Mouse (Mus musculus): ENCODE measurements around the gene Junb. TPM values are rescaled to one million over a fixed set of nuclear protein-coding genes. Genes with fewer than 3 reads are reported as not detected.

Gene Junb
- polyA plus RNA-seq, 1 experiment from 2014 or later = 10.1 TPM

DNA sequence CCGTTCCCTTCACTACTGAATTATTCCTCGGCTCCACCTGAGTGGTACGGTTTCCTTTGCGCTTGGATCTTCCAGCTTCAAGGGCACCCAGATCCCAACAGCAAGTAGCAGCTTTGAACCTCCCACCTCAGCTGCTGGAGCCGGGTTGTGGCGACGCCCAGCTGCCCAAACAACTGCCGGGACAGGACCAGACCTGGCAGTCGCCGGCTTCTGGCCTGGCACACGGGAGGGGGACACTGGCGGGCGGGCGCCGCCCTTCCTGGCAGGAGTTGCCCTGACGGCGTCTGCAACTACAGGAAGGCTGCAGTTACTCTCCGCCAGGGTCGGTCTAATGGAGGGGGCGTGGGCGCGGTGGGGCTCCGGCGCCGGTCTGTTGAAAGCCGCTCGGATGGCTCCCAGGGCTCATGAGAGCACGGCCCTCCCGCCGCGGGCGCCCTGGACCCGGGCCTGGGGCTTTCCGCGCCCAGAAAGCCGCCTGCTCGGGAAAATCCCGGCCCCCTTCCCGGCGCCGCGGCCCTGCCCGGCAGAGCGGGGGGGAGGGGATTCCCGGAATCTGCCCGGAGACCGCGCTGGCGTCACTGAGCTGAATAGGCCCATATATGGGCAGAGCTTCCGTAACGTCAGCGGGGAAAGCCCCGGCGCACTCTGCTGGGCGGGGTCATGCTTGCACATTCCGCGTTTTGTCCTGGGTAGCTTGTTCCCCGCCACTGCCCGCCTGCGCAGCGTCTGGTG is 2.3 kb downstream of the Junb start:
- peaks cover 40% of the 10 kb centered on the region for H3K36me3 ChIP-seq (ENCODE audit: control insufficient read depth, insufficient read depth, low read length)
- no peaks in the 10 kb centered on the region for H3K27me3 ChIP-seq (ENCODE audit: control insufficient read depth, insufficient read depth, low read length)
- peak overlapping the region; percentile 96 for H3K4me2 ChIP-seq (ENCODE audit: low read length)
- H3K4me3 ChIP-seq (ENCODE audit: control insufficient read depth in 1 of 2, insufficient read depth in 1 of 2, low read depth in 1 of 2, low read length in 2 of 2) = peak overlapping the region; percentile 62 to 66
- H3K27ac ChIP-seq (replicated peaks in 1 of 2; ENCODE audit: control insufficient read depth in 1 of 2, insufficient read depth in 1 of 2, low read depth in 2 of 2, low read length in 2 of 2) = peak overlapping the region; percentile 63 to 89
- WGBS = under 1% methylated on average over 56 of the region's 61 CpGs
- peaks cover 26 to 48% of the 10 kb centered on the region in 2 experiments for H3K4me1 ChIP-seq (ENCODE audit: control insufficient read depth in 2 of 2, insufficient read depth in 2 of 2, low read length in 2 of 2)
- peak; percentile 81 for ATAC-seq (ENCODE audit: insufficient number of reproducible peaks, insufficient read depth, low FRiP score, low read depth)
- no peaks in the 10 kb centered on the region for H3K9me3 ChIP-seq (ENCODE audit: control insufficient read depth, low read length)
- H3K9ac ChIP-seq (ENCODE audit: low read length) = peak overlapping the region; percentile 83

DNA sequence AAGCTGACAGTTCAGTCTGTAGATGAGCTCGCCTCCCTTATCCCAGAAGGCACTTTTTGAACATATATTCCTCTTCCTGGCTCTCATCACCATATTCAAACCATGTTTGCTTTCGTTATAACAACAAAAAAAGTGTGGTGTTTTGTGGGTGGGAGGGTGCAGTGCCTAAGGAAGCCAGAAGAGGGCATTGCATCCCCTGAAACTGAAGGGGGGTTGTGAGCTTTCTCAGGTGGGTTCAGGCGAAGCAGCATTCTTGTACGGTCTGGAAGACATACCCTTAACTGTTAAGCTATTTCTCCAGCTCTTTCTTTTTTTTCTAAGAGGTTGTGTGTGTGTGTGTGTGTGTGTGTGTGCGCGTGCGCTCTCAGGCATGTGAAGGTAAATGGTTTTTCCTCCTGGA is 3.1 kb downstream of the Junb start:
- Histone ChIP-seq H3K4me1 (ENCODE audit: control insufficient read depth in 2 of 2, insufficient read depth in 2 of 2, low read length in 2 of 2) (peaks cover 27 to 48% of the 10 kb centered on the region in 2 experiments), H3K4me3 (ENCODE audit: control insufficient read depth in 1 of 2, insufficient read depth in 1 of 2, low read depth in 1 of 2, low read length in 2 of 2) (peak overlapping the region in 1 of 2 experiments; percentile 62; a peak in 1 of 4 replicates), H3K27ac (replicated peaks in 1 of 2; ENCODE audit: control insufficient read depth in 1 of 2, insufficient read depth in 1 of 2, low read depth in 2 of 2, low read length in 2 of 2) (peak overlapping the region; percentile 6 to 89; a peak in 3 of 4 replicates), H3K4me2 (ENCODE audit: low read length) (peak overlapping the region; percentile 96), H3K9me3 (ENCODE audit: control insufficient read depth, low read length) (no peaks in the 10 kb centered on the region), H3K9ac (ENCODE audit: low read length) (peak overlapping the region; percentile 83; the same call in 1 of the 2 replicates), H3K36me3 (ENCODE audit: control insufficient read depth, insufficient read depth, low read length) (peaks cover 47% of the 10 kb centered on the region), H3K27me3 (ENCODE audit: control insufficient read depth, insufficient read depth, low read length) (no peaks in the 10 kb centered on the region)
- WGBS = 43% methylated on average over 7 of the region's 7 CpGs
- no peak for ATAC-seq (ENCODE audit: insufficient number of reproducible peaks, insufficient read depth, low FRiP score, low read depth)

DNA sequence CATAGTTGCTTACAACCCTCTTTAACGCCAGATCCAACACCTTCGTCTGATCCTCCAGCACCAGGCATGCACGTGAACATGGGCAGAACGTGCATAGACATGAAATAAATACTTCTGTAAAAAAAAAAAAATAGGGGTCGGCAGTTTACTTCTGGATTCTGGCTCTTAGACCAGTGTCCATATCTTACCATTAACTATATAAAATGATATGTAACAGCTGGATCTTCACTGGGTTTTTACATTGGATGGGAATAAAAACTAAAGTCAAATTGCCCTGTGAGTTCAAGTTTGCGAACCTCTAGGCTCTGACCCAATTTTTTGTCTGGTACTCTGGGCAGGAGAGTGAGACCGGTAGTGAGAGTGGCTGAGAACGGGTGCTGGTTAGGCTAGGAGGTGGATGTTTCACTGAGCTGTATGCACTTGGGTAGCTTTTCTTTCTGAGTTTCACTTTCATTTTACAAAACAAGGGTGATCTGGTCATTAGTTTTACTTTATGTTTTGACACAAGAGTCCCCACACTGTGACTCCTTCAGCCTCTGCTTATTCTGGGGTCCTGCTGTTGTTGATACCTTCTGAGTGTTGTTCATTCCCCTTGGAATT is 3.9 kb downstream of the Junb start:
- 79% methylated on average over 8 of the region's 8 CpGs for WGBS
- no peaks in the 10 kb centered on the region for H3K27me3 ChIP-seq (ENCODE audit: control insufficient read depth, insufficient read depth, low read length)
- peaks cover 47% of the 10 kb centered on the region for H3K36me3 ChIP-seq (ENCODE audit: control insufficient read depth, insufficient read depth, low read length)
- no peak overlapping the region for H3K27ac ChIP-seq (replicated peaks in 1 of 2; ENCODE audit: control insufficient read depth in 1 of 2, insufficient read depth in 1 of 2, low read depth in 2 of 2, low read length in 2 of 2)
- no peak for ATAC-seq (ENCODE audit: insufficient number of reproducible peaks, insufficient read depth, low FRiP score, low read depth)
- no peak overlapping the region for H3K4me3 ChIP-seq (ENCODE audit: control insufficient read depth in 1 of 2, insufficient read depth in 1 of 2, low read depth in 1 of 2, low read length in 2 of 2)
- H3K4me1 ChIP-seq (ENCODE audit: control insufficient read depth in 2 of 2, insufficient read depth in 2 of 2, low read length in 2 of 2) = peaks cover 25 to 44% of the 10 kb centered on the region in 2 experiments
- H3K9ac ChIP-seq (ENCODE audit: low read length) = no peak overlapping the region; the same call in 1 of the 2 replicates
- no peak overlapping the region for H3K4me2 ChIP-seq (ENCODE audit: low read length)
- no peaks in the 10 kb centered on the region for H3K9me3 ChIP-seq (ENCODE audit: control insufficient read depth, low read length)

DNA sequence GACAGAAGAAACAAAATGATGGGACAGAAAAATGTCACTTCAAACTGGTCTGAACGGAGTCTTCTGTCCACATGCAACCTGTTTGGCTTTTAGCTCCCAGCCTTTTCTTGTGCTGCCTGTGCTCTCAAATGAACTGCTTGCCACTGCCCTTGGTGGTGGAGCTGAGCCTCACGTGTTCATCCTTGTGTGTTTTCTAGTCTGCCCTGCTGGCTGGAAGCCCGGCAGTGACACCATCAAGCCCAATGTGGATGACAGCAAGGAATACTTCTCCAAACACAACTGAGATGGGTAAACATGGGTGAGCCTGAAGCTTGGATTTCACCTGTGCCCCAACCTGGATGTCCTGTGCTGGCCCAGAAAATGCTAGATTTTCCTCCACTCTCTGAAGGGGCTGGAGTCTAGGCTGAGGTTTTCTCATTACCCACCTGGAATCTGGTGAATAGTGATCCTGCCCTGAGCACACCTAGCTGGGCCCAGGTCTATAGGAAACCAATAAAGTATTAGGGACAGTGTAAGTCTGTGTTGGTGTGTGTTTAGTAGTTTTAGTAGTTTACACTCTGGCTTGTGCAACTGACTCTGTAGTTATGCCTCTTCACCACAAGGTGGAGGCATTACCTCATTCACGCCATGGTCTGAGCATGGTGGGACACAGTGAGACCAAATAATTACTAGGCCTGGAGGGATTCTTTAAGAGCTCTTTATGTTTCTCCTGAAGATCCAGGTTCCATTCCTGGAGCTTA is 4.5 kb downstream of the Junb start:
- H3K9ac ChIP-seq (ENCODE audit: low read length) = no peak overlapping the region
- no peak for ATAC-seq (ENCODE audit: insufficient number of reproducible peaks, insufficient read depth, low FRiP score, low read depth)
- H3K4me3 ChIP-seq (ENCODE audit: control insufficient read depth in 1 of 2, insufficient read depth in 1 of 2, low read depth in 1 of 2, low read length in 2 of 2) = no peak overlapping the region
- no peaks in the 10 kb centered on the region for H3K9me3 ChIP-seq (ENCODE audit: control insufficient read depth, low read length)
- peaks cover 47% of the 10 kb centered on the region for H3K36me3 ChIP-seq (ENCODE audit: control insufficient read depth, insufficient read depth, low read length)
- no peak overlapping the region for H3K27ac ChIP-seq (replicated peaks in 1 of 2; ENCODE audit: control insufficient read depth in 1 of 2, insufficient read depth in 1 of 2, low read depth in 2 of 2, low read length in 2 of 2)
- no peak overlapping the region for H3K4me2 ChIP-seq (ENCODE audit: low read length)
- H3K4me1 ChIP-seq (ENCODE audit: control insufficient read depth in 2 of 2, insufficient read depth in 2 of 2, low read length in 2 of 2) = peaks cover 22 to 39% of the 10 kb centered on the region in 2 experiments
- no peaks in the 10 kb centered on the region for H3K27me3 ChIP-seq (ENCODE audit: control insufficient read depth, insufficient read depth, low read length)
- 65% methylated on average over 4 of the region's 4 CpGs for WGBS

DNA sequence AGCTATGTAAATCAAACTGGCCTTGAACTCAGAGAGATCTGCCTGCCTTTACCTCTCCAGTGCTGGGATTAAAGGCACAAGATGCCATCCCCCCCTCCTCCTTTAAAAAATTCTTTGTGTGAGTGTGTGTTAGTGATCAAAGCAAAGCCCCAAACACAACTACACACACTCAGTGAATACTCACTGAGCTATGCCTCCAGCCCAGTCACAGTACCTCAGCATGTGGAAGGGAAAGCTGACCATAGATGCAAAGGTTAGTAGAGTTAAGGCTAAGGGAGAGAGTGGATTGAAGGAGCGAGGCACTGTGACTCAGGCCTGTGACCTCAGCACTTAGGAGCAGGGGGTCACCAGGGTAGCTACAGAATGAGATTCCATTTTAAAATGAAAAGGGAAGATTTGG is 5.4 kb downstream of the Junb start:
- Histone ChIP-seq H3K9ac (ENCODE audit: low read length) (no peak overlapping the region), H3K4me3 (ENCODE audit: control insufficient read depth in 1 of 2, insufficient read depth in 1 of 2, low read depth in 1 of 2, low read length in 2 of 2) (no peak overlapping the region), H3K36me3 (ENCODE audit: control insufficient read depth, insufficient read depth, low read length) (peaks cover 47% of the 10 kb centered on the region), H3K4me1 (ENCODE audit: control insufficient read depth in 2 of 2, insufficient read depth in 2 of 2, low read length in 2 of 2) (peaks cover 19 to 44% of the 10 kb centered on the region in 2 experiments), H3K27ac (replicated peaks in 1 of 2; ENCODE audit: control insufficient read depth in 1 of 2, insufficient read depth in 1 of 2, low read depth in 2 of 2, low read length in 2 of 2) (no peak overlapping the region), H3K27me3 (ENCODE audit: control insufficient read depth, insufficient read depth, low read length) (no peaks in the 10 kb centered on the region), H3K9me3 (ENCODE audit: control insufficient read depth, low read length) (no peaks in the 10 kb centered on the region), H3K4me2 (ENCODE audit: low read length) (no peak overlapping the region)
- 95% methylated on average over 1 of the region's 1 CpGs for WGBS
- ATAC-seq (ENCODE audit: insufficient number of reproducible peaks, insufficient read depth, low FRiP score, low read depth) = no peak

DNA sequence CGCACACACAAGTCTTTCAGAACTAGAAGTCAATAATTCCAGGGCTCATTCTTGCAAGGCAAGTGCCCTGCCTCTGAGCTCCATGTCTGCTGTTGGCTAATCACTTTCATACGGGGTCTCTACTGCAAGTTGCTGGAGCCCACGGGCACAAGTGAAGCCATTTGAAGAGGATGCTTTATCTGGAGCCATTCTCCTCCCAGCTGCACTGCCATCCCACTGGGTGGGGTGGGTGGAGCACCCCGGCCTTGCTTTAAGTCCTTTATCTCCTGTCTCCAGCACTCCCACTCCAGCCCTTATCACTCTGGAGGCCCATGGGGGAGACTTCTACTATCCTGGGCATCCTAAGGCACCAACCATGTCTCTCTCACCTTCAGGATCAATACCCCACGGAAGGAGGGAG is 7.6 kb downstream of the Junb start:
- Histone ChIP-seq H3K9me3 (ENCODE audit: control insufficient read depth, low read length) (no peaks in the 10 kb centered on the region), H3K4me2 (ENCODE audit: low read length) (peak overlapping the region; percentile 82), H3K9ac (ENCODE audit: low read length) (peak overlapping the region; percentile 83), H3K36me3 (ENCODE audit: control insufficient read depth, insufficient read depth, low read length) (peaks cover 47% of the 10 kb centered on the region), H3K4me3 (ENCODE audit: control insufficient read depth in 1 of 2, insufficient read depth in 1 of 2, low read depth in 1 of 2, low read length in 2 of 2) (peak overlapping the region; percentile 57 to 70), H3K4me1 (ENCODE audit: control insufficient read depth in 2 of 2, insufficient read depth in 2 of 2, low read length in 2 of 2) (peaks cover 13 to 38% of the 10 kb centered on the region in 2 experiments), H3K27ac (replicated peaks in 1 of 2; ENCODE audit: control insufficient read depth in 1 of 2, insufficient read depth in 1 of 2, low read depth in 2 of 2, low read length in 2 of 2) (no peak overlapping the region), H3K27me3 (ENCODE audit: control insufficient read depth, insufficient read depth, low read length) (no peaks in the 10 kb centered on the region)
- 33% methylated on average over 5 of the region's 5 CpGs for WGBS
- ATAC-seq (ENCODE audit: insufficient number of reproducible peaks, insufficient read depth, low FRiP score, low read depth) = no peak

DNA sequence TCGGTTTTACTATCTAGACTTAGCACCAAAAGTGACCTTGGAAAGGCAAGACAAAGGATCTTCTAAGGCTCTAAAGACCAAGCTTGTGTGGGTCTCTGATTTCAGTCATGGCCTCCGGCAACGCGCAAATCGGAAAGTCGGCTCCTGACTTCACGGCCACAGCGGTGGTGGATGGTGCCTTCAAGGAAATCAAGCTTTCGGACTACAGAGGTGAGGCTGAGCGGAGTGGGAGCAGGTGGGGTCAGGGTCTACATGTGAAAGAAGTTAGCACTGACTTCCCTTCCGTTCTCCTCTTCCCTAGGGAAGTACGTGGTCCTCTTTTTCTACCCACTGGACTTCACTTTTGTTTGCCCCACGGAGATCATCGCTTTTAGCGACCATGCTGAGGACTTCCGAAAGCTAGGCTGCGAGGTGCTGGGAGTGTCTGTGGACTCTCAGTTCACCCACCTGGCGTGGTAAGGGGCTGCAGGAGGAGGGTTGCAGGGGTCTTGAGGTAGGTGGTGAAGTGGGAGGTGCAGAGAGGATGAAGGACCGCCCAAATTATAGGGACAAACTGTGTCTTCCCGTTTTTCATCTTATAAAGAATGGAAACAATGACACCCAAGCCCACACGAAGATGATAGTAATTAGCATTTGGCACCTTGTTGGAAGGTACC is 8.3 kb downstream of the Junb start:
- Histone ChIP-seq H3K27ac (replicated peaks in 1 of 2; ENCODE audit: control insufficient read depth in 1 of 2, insufficient read depth in 1 of 2, low read depth in 2 of 2, low read length in 2 of 2) (peak overlapping the region; percentile 82 to 90), H3K4me3 (ENCODE audit: control insufficient read depth in 1 of 2, insufficient read depth in 1 of 2, low read depth in 1 of 2, low read length in 2 of 2) (peak overlapping the region; percentile 57 to 70), H3K9ac (ENCODE audit: low read length) (peak overlapping the region; percentile 83), H3K36me3 (ENCODE audit: control insufficient read depth, insufficient read depth, low read length) (peaks cover 47% of the 10 kb centered on the region), H3K9me3 (ENCODE audit: control insufficient read depth, low read length) (no peaks in the 10 kb centered on the region), H3K4me1 (ENCODE audit: control insufficient read depth in 2 of 2, insufficient read depth in 2 of 2, low read length in 2 of 2) (peaks cover 15 to 34% of the 10 kb centered on the region in 2 experiments), H3K4me2 (ENCODE audit: low read length) (peak overlapping the region; percentile 82), H3K27me3 (ENCODE audit: control insufficient read depth, insufficient read depth, low read length) (no peaks in the 10 kb centered on the region)
- ATAC-seq (ENCODE audit: insufficient number of reproducible peaks, insufficient read depth, low FRiP score, low read depth) = no peak
- 10% methylated on average over 21 of the region's 21 CpGs for WGBS
